Mouse (Mus musculus): ENCODE measurements at regions not wholly inside any gene's neighbourhood (a gene's known extent, or its start where the extent isn't known, plus 50 kb on each side); places are given as distances from the start of the nearest gene placed in this dataset.

- WGBS: 93% methylated on average over 1 of the region's 1 CpGs
- ATAC-seq (replicated peaks; ENCODE audit: extremely low read depth, insufficient read depth, low FRiP score): no peak
- peaks cover 6% of the 10 kb centered on the region for H3K9me3 ChIP-seq (replicated peaks; ENCODE audit: control insufficient read depth, low read length)
Observed at GRCm38 (mm10) chr1:69382374-69382773, 274.5 kb upstream of the Erbb4 start.

GRCm38 (mm10) chr1:69379741-69380140 lies 271.9 kb upstream of the Erbb4 start:
- Histone ChIP-seq H3K27ac (ENCODE audit: low read length) (no peak overlapping the region), H3K27me3 (ENCODE audit: control insufficient read depth, insufficient read depth, low read length) (no peaks in the 10 kb centered on the region), H3K36me3 (ENCODE audit: control insufficient read depth, insufficient read depth) (no peaks in the 10 kb centered on the region), H3K4me1 (ENCODE audit: control insufficient read depth, insufficient read depth, low read length) (peaks cover 3% of the 10 kb centered on the region; the same call in 1 of the 2 replicates), H3K9me3 (replicated peaks; ENCODE audit: control insufficient read depth, low read length) (peaks cover 15% of the 10 kb centered on the region), H3K4me3 (ENCODE audit: low read length) (no peak overlapping the region), H3K9ac (ENCODE audit: low read length) (no peak overlapping the region), H3K4me2 (ENCODE audit: low read depth, low read length) (no peak overlapping the region)
- WGBS: 69% methylated on average over 7 of the region's 7 CpGs
- no peak for ATAC-seq (replicated peaks; ENCODE audit: extremely low read depth, insufficient read depth, low FRiP score)

More at GRCm38 (mm10) chr1:69382374-69382773, 274.5 kb upstream of the Erbb4 start:
- H3K27ac ChIP-seq (ENCODE audit: low read length): no peak overlapping the region
- H3K4me1 ChIP-seq (ENCODE audit: control insufficient read depth, insufficient read depth, low read length): no peaks in the 10 kb centered on the region
- H3K4me3 ChIP-seq (ENCODE audit: low read length): no peak overlapping the region
- H3K4me2 ChIP-seq (ENCODE audit: low read depth, low read length): no peak overlapping the region
- no peaks in the 10 kb centered on the region for H3K27me3 ChIP-seq (ENCODE audit: control insufficient read depth, insufficient read depth, low read length)
- no peaks in the 10 kb centered on the region for H3K36me3 ChIP-seq (ENCODE audit: control insufficient read depth, insufficient read depth)
- H3K9ac ChIP-seq (ENCODE audit: low read length): no peak overlapping the region

GRCm38 (mm10) chr1:69376923-69377706 lies 269.3 kb upstream of the Erbb4 start:
- Histone ChIP-seq H3K27ac (ENCODE audit: low read length) (no peak overlapping the region), H3K4me3 (ENCODE audit: low read length) (no peak overlapping the region), H3K4me2 (ENCODE audit: low read depth, low read length) (no peak overlapping the region), H3K36me3 (ENCODE audit: control insufficient read depth, insufficient read depth) (no peaks in the 10 kb centered on the region), H3K9me3 (replicated peaks; ENCODE audit: control insufficient read depth, low read length) (peaks cover 15% of the 10 kb centered on the region), H3K9ac (ENCODE audit: low read length) (no peak overlapping the region), H3K4me1 (ENCODE audit: control insufficient read depth, insufficient read depth, low read length) (peaks cover 3% of the 10 kb centered on the region; the same call in 1 of the 2 replicates), H3K27me3 (ENCODE audit: control insufficient read depth, insufficient read depth, low read length) (no peaks in the 10 kb centered on the region)
- WGBS: 93% methylated on average over 46 of the region's 46 CpGs
- no peak for ATAC-seq (replicated peaks; ENCODE audit: extremely low read depth, insufficient read depth, low FRiP score)

GRCm38 (mm10) chr1:69375246-69375645 lies 267.4 kb upstream of the Erbb4 start:
- no peaks in the 10 kb centered on the region for H3K27me3 ChIP-seq (ENCODE audit: control insufficient read depth, insufficient read depth, low read length)
- H3K9me3 ChIP-seq (replicated peaks; ENCODE audit: control insufficient read depth, low read length): peaks cover 15% of the 10 kb centered on the region
- no peak overlapping the region for H3K9ac ChIP-seq (ENCODE audit: low read length)
- H3K4me1 ChIP-seq (ENCODE audit: control insufficient read depth, insufficient read depth, low read length): peaks cover 3% of the 10 kb centered on the region; the same call in 1 of the 2 replicates
- H3K36me3 ChIP-seq (ENCODE audit: control insufficient read depth, insufficient read depth): no peaks in the 10 kb centered on the region
- no peak overlapping the region for H3K27ac ChIP-seq (ENCODE audit: low read length)
- ATAC-seq (replicated peaks; ENCODE audit: extremely low read depth, insufficient read depth, low FRiP score): no peak
- no peak overlapping the region for H3K4me2 ChIP-seq (ENCODE audit: low read depth, low read length)
- no peak overlapping the region for H3K4me3 ChIP-seq (ENCODE audit: low read length)
- whole genome bisulfite sequencing: 9% methylated on average over 1 of the region's 1 CpGs

- no peak overlapping the region for H3K4me2 ChIP-seq (ENCODE audit: low read depth, low read length)
- no peaks in the 10 kb centered on the region for H3K27me3 ChIP-seq (ENCODE audit: control insufficient read depth, insufficient read depth, low read length)
- H3K36me3 ChIP-seq (ENCODE audit: control insufficient read depth, insufficient read depth): no peaks in the 10 kb centered on the region
- no peaks in the 10 kb centered on the region for H3K4me1 ChIP-seq (ENCODE audit: control insufficient read depth, insufficient read depth, low read length)
- no peak overlapping the region for H3K9ac ChIP-seq (ENCODE audit: low read length)
- H3K27ac ChIP-seq (ENCODE audit: low read length): no peak overlapping the region
- 78% methylated on average over 2 of the region's 2 CpGs for WGBS
- no peak for ATAC-seq (replicated peaks; ENCODE audit: extremely low read depth, insufficient read depth, low FRiP score)
- no peaks in the 10 kb centered on the region for H3K9me3 ChIP-seq (replicated peaks; ENCODE audit: control insufficient read depth, low read length)
- no peak overlapping the region for H3K4me3 ChIP-seq (ENCODE audit: low read length)
Observed at GRCm38 (mm10) chr1:69370078-69370477, 262.2 kb upstream of the Erbb4 start.

GRCm38 (mm10) chr1:69367531-69367930 lies 259.7 kb upstream of the Erbb4 start:
- ATAC-seq (replicated peaks; ENCODE audit: extremely low read depth, insufficient read depth, low FRiP score): no peak
- no peaks in the 10 kb centered on the region for H3K4me1 ChIP-seq (ENCODE audit: control insufficient read depth, insufficient read depth, low read length)
- H3K9ac ChIP-seq (ENCODE audit: low read length): no peak overlapping the region
- no peaks in the 10 kb centered on the region for H3K9me3 ChIP-seq (replicated peaks; ENCODE audit: control insufficient read depth, low read length)
- H3K27ac ChIP-seq (ENCODE audit: low read length): no peak overlapping the region
- no peak overlapping the region for H3K4me2 ChIP-seq (ENCODE audit: low read depth, low read length)
- 47% methylated on average over 1 of the region's 1 CpGs for WGBS
- H3K36me3 ChIP-seq (ENCODE audit: control insufficient read depth, insufficient read depth): no peaks in the 10 kb centered on the region
- H3K27me3 ChIP-seq (ENCODE audit: control insufficient read depth, insufficient read depth, low read length): no peaks in the 10 kb centered on the region
- H3K4me3 ChIP-seq (ENCODE audit: low read length): no peak overlapping the region

GRCm38 (mm10) chr1:69364069-69364468 lies 256.2 kb upstream of the Erbb4 start:
- H3K4me3 ChIP-seq (ENCODE audit: low read length): no peak overlapping the region
- no peak for ATAC-seq (replicated peaks; ENCODE audit: extremely low read depth, insufficient read depth, low FRiP score)
- H3K4me2 ChIP-seq (ENCODE audit: low read depth, low read length): no peak overlapping the region
- no peaks in the 10 kb centered on the region for H3K36me3 ChIP-seq (ENCODE audit: control insufficient read depth, insufficient read depth)
- no peak overlapping the region for H3K27ac ChIP-seq (ENCODE audit: low read length)
- H3K4me1 ChIP-seq (ENCODE audit: control insufficient read depth, insufficient read depth, low read length): no peaks in the 10 kb centered on the region
- H3K27me3 ChIP-seq (ENCODE audit: control insufficient read depth, insufficient read depth, low read length): no peaks in the 10 kb centered on the region
- H3K9me3 ChIP-seq (replicated peaks; ENCODE audit: control insufficient read depth, low read length): no peaks in the 10 kb centered on the region
- no peak overlapping the region for H3K9ac ChIP-seq (ENCODE audit: low read length)

- no peaks in the 10 kb centered on the region for H3K9me3 ChIP-seq (replicated peaks; ENCODE audit: control insufficient read depth, low read length)
- WGBS: 78% methylated on average over 7 of the region's 7 CpGs
- no peaks in the 10 kb centered on the region for H3K36me3 ChIP-seq (ENCODE audit: control insufficient read depth, insufficient read depth)
Observed at GRCm38 (mm10) chr1:69357548-69357947, 249.7 kb upstream of the Erbb4 start.

GRCm38 (mm10) chr1:69350417-69350816 lies 242.6 kb upstream of the Erbb4 start:
- H3K4me1 ChIP-seq (ENCODE audit: control insufficient read depth, insufficient read depth, low read length): no peaks in the 10 kb centered on the region
- H3K27me3 ChIP-seq (ENCODE audit: control insufficient read depth, insufficient read depth, low read length): no peaks in the 10 kb centered on the region
- WGBS: 82% methylated on average over 2 of the region's 2 CpGs
- H3K4me3 ChIP-seq (ENCODE audit: low read length): no peak overlapping the region
- ATAC-seq (replicated peaks; ENCODE audit: extremely low read depth, insufficient read depth, low FRiP score): no peak
- no peaks in the 10 kb centered on the region for H3K9me3 ChIP-seq (replicated peaks; ENCODE audit: control insufficient read depth, low read length)
- no peak overlapping the region for H3K4me2 ChIP-seq (ENCODE audit: low read depth, low read length)
- H3K36me3 ChIP-seq (ENCODE audit: control insufficient read depth, insufficient read depth): no peaks in the 10 kb centered on the region
- H3K27ac ChIP-seq (ENCODE audit: low read length): no peak overlapping the region
- no peak overlapping the region for H3K9ac ChIP-seq (ENCODE audit: low read length)

More at GRCm38 (mm10) chr1:69357548-69357947, 249.7 kb upstream of the Erbb4 start:
- no peak overlapping the region for H3K9ac ChIP-seq (ENCODE audit: low read length)
- no peak for ATAC-seq (replicated peaks; ENCODE audit: extremely low read depth, insufficient read depth, low FRiP score)
- H3K27me3 ChIP-seq (ENCODE audit: control insufficient read depth, insufficient read depth, low read length): no peaks in the 10 kb centered on the region
- H3K4me3 ChIP-seq (ENCODE audit: low read length): no peak overlapping the region
- H3K4me2 ChIP-seq (ENCODE audit: low read depth, low read length): no peak overlapping the region
- H3K27ac ChIP-seq (ENCODE audit: low read length): no peak overlapping the region
- H3K4me1 ChIP-seq (ENCODE audit: control insufficient read depth, insufficient read depth, low read length): no peaks in the 10 kb centered on the region
